Mouse (Mus musculus): ENCODE data around the gene Rxra.

- TF ChIP-seq CTCF (IDR thresholded peaks at IDR 0.05; ENCODE audit: control insufficient read depth, insufficient read depth, low read length) (no peak), POLR2A (IDR thresholded peaks at IDR 0.05; ENCODE audit: borderline replicate concordance, control insufficient read depth, low read depth, low read length) (no peak)
These were observed 1.4 kb downstream of the Rxra start for GRCm38 (mm10) chr2:27677411-27678310.

All from bone marrow, adult 2 months (tissue).